Mouse (Mus musculus): Measurements from ENCODE around the gene Omd.
"Not testable (repeated sequence)": the region's sequence is repeated elsewhere in the genome, so short reads cannot be mapped to it uniquely, and the experiment has no call there.

Omd gene

GRCm38 (mm10) chr13:49581541-49582530, at the start of gene Omd:
Gene Omd, plus strand, starts transcription at chr13:49582462.
- ATAC-seq (ENCODE audit: low TSS enrichment), result no peak

DNA sequence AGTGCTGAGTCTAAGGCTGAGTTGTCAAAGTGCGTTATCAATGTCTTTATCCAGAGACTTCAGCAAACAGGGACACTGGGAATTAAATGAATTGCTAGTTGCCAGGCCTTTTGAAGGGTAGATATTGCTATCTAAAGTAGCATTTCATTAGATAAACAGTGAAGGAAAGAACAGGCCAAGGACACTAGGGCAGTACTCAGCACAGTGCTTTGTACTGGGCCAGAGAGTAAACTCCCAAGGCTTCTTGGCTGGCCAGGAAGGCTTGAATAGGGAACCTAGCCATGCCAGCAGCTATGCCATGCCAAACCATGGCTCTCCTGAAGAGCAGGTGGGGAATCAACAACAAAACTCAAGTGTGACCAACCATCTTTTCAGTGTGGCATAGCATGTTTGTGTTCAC, 45.3 kb upstream of the Omd start:
- ATAC-seq (ENCODE audit: low TSS enrichment), result no peak

DNA sequence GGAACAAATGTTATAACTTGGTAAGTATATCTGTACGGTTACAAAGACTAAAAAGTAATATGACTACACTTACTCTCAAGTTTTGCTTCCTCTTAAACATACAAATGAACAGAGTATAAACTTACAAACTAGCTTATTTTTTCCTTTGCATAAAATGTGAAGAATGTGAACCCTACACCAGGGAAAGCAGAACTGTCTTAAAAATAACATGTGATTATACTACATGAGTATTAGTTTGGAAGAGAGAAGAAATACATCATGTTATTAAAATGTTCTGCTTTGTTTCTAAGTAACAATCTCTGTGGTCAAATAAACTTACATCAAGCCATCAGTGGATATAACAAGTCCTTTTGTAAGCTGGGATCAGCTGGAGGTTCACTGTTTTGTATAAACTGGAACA, 43.6 kb upstream of the Omd start:
- no peak for ATAC-seq (ENCODE audit: low TSS enrichment)

GRCm38 (mm10) chr13:49544279-49544678, 38.0 kb upstream of the Omd start, which contains the start of gene Aspn:
Gene Aspn, plus strand, starts transcription at chr13:49544443.
- ATAC-seq (ENCODE audit: low TSS enrichment), result no peak

GRCm38 (mm10) chr13:49545646-49546045, 36.6 kb upstream of the Omd start:
- no peak for ATAC-seq (ENCODE audit: low TSS enrichment)

DNA sequence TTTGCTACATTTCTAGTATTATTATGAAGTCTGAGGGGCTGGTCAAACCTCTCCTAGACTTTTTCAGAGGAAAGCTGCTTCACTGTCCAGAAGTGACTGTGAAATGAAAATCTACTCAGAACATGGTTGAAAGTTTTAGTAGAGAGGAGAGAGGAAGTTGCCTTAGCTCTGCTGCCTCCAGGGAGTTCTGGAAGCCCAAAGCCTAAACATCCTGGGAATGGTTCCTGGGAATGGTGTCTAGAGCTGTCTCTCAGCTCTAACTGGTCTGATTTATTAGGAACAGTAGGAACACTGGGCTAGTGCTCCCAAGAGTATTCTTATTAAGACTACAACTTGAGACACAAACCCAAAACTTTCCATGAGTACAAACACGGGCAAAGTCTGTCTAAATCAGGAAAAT, 35.7 kb upstream of the Omd start:
- ATAC-seq (ENCODE audit: low TSS enrichment), result no peak

DNA sequence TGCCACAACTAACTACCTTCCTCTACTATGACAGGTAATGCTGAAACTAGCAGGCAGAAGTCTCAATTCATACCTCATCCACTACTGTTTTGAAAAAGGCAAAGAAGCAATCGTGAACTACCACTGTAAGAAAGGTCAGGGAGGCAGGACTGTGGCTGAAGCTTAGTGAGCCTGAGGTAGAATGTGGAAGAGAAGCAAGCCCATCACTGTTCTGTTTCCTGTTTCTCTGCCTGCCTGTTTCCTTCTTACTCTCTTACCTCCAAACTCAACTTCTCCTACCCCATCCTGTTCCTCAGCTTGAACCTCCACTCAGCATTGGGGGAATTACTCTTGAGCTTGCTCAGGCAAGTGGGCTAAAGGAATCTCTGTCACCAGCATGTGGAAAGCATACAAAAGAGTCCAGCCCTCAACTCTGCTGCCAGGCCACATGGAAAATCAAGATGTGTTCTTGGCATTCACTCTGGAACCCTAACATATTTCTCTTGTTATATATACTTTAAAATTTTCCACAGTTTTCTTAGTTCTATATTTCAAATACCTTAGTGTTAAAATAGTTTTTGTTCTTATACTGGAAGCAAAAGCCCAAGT, 34.6 kb upstream of the Omd start:
- no peak for ATAC-seq (ENCODE audit: low TSS enrichment)

DNA sequence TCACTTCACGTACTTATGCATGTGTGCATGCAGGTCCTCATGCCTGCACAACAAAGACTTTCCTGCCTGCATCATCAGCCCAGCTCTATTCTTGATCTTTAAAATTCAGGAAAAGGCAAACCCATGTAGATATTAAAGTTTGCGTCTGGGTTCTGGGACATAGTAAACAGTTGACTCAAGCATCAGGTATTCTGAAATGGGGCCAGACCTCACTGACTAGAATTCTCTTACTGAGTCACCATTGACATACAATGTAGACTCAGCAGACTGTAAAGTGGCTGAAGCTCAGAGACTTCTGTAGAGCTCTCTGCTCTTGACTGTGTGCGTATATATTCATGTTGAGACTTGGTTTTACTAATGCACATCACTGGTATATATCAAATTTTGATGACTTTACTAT, 32.6 kb upstream of the Omd start:
- ATAC-seq (ENCODE audit: low TSS enrichment), result no peak

DNA sequence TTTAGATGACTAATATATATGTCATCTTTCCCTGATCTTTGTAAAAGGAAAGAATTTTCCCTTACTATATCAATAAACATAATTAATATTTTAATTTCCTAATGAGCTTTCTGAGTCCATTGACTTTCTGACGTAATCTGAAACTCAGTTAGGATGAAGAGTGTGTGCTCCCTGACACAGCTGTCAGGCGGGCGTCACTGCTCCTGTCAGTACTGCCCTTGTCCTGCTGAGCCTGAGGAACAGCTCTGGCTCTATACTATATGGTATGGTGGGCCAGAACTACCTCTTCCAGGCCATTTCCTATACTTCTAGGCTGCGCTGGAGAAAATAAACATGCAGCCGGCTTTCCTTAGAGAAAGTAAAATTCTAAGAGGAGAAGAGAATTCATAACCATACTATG, 27.7 kb upstream of the Omd start:
- ATAC-seq (ENCODE audit: low TSS enrichment), result no peak

GRCm38 (mm10) chr13:49556203-49556602, 26.1 kb upstream of the Omd start:
- no peak for ATAC-seq (ENCODE audit: low TSS enrichment)

GRCm38 (mm10) chr13:49556924-49557323, 25.3 kb upstream of the Omd start:
- no peak for ATAC-seq (ENCODE audit: low TSS enrichment)

DNA sequence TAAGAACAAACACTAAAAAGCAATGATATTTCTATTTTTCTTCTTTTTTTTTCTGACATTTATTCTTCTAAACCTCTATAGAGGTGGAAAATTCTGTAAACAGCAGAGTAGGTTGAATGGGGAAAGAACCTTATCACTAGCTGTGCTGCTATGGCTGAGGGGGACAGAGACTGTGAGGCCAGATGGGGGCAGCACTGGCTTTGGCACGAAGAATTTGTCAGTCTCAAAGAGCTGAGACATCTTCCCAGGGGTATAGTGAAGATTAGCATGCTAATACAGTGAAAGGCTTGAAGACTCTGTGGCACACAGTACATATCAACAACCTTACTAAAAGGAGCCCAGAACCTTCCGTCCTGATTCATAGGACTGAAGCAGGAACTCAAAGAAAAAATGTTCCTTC, 23.1 kb upstream of the Omd start:
- no peak for ATAC-seq (ENCODE audit: low TSS enrichment)

GRCm38 (mm10) chr13:49560886-49561285, 21.4 kb upstream of the Omd start:
- no peak for ATAC-seq (ENCODE audit: low TSS enrichment)

GRCm38 (mm10) chr13:49564347-49564746, 17.9 kb upstream of the Omd start:
- no peak for ATAC-seq (ENCODE audit: low TSS enrichment)

GRCm38 (mm10) chr13:49570371-49570770, 11.9 kb upstream of the Omd start:
- no peak for ATAC-seq (ENCODE audit: low TSS enrichment)

GRCm38 (mm10) chr13:49571418-49571817, 10.8 kb upstream of the Omd start:
- no peak for ATAC-seq (ENCODE audit: low TSS enrichment)

GRCm38 (mm10) chr13:49583859-49584258, 1.6 kb downstream of the Omd start:
- ATAC-seq (ENCODE audit: low TSS enrichment), result no peak

DNA sequence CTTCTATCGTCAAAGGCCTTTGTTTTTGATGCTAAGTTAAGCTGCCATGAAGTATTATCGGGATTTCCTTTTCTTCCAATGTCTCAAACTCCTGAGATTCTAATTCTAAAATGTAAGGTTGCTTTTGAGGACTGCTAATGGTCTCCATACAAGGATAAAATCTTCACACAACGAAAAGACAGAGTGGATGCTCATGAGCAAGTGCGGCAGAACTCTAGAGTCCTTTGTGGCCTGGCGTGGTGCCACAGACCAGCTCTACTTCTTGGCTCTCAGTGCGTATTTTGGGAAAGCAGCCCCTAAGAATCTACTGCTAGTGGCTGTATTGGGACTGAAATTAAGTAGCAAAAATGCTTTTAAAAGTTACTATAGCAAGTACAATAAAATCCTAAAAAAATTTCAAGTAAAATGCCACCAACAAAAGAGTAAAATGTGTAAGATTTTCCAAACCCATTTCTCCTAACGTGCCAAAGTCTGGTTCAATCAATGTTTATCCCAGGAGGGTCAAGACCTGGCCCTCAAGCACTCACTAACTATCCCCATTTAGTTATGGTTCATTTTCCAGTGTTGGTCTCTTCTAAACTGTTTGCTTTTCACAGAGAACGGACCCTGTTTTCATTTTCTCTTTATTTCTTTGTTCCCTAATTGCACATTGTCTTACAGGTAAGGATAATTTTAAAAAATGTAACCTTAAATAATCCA, 2.2 kb downstream of the Omd start:
- ATAC-seq (ENCODE audit: low TSS enrichment), result no peak

- peak; percentile 64; the same call in 1 of the 2 replicates for ATAC-seq (ENCODE audit: low TSS enrichment)
These were observed 3.8 kb downstream of the Omd start for GRCm38 (mm10) chr13:49586062-49586461.

DNA sequence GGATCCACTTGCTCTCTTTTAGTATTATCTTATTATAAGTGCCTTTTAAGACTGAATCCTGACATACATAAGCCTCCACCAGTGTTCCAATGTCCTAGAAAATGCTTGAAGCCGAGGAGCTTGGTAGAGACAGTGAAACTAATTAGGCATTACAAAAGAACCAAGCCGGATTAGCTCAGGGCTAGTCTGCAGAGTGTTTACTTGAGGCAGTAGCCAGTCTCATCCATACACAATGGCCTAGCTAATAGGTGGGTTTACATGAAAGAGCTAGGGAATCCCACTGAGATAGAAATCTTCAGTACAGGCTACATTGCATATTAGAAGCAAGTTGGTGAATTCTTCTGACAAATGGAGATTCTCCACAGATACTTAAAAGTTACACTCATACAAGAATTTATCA, 20.3 kb downstream of the Omd start:
- not testable (repeated sequence) for ATAC-seq (ENCODE audit: low TSS enrichment)

DNA sequence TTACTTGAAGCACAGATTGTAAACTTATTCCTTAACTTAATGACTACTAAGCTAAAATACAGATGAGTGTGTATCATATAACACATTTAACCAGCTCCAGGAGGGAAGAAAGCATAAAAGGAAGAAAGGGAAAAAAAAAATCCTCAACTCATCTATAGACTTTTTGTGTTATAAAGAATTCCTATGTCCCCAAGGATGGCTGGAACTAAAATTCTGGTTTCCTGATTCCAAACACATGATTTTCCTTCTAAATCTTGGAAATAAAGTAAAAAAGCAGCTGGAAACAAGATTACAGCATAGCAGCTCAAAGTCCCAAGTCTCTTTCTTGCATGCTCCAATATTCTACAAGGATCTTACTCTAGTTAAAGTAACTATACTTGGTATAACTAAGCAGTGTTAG, 21.3 kb downstream of the Omd start:
- ATAC-seq (ENCODE audit: low TSS enrichment), result no peak

DNA sequence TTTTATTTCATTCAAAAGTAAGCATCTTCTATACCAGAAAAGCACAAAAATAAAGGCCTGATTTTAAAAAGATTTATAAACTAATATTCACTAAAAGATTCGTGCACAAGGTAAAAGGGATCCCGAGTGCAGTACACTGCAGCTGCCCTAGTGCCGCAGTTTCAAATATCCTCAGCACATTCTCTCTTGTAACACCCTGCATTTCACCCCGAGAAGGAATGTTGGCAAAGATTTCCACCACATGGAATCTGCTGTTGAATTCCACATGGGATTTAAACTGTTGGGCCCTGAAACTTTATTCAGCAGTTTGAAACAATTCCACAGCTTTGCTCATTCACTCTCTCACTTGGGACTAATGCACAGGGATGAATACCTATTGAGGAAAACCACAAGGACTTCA, 25.5 kb downstream of the Omd start, which contains the start of gene Ogn:
TSS of gene Ogn (plus strand) at position 333 of the 400 bp plus-strand sequence.
- no peak for ATAC-seq (ENCODE audit: low TSS enrichment)
